Mouse (Mus musculus): ENCODE results near the gene Ccng2.

Ccng2 gene

DNA sequence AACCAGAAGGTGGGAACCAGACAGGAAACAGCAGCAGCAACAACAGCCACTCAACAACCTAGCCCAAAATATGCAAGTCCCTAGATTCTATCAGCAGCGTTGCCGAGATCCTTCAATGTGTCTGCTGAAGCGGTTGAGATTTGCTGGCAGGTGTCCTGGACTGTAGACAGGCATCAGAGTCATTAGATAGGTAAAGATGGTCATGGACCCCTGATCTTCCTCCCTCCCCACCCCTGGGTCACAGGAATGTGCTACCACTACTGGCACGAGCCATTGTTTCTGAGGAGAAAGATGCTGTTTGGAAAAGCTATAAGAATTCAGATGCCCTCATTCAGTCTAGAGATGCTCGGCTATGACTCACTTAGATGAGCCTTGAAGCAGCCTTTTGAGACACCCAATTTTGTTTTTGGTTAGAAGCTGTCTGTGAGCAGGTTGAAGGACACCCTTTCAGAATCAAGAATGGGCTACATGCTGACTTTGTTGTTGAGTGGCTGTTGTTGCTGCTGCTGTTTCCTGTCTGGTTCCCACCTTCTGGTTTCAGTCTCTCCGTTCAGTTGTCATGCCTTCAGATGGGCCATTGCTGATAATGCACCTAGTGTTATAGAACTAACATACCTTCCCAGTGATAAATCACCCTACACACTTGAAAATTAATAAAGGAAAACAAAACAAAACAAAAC, 3.5 kb upstream of the Ccng2 start:
- peak; percentile 23 to 39 for DNase-seq (ENCODE audit: low spot score in 2 of 2)

DNA sequence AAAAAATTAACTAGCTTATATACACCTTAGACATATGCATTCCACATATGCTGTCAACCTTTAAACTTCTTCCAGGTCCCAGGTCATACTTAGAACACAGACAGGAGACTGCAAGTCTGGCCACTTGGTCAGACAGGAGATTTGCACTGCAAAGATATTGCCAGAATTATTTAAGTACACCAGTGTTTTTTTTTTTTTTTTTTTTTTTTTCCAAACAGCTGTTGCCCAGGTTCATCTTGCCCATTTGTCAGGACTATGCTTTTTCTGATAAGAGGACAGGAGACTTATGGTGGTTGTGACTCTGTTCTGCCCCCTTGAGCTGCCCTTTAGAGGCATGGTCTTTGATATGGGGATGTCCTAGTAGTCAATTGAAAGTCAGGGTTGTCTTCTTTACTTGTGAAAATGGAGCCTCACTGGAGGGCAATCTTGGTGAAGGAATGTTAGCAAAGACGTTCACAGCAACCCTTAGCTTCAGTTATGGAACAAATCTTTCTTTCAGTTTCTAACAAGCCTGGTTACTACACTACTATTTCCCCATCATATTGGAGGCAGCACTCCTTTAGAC, 2.8 kb upstream of the Ccng2 start:
- no peak for DNase-seq (ENCODE audit: low spot score in 2 of 2)

DNA sequence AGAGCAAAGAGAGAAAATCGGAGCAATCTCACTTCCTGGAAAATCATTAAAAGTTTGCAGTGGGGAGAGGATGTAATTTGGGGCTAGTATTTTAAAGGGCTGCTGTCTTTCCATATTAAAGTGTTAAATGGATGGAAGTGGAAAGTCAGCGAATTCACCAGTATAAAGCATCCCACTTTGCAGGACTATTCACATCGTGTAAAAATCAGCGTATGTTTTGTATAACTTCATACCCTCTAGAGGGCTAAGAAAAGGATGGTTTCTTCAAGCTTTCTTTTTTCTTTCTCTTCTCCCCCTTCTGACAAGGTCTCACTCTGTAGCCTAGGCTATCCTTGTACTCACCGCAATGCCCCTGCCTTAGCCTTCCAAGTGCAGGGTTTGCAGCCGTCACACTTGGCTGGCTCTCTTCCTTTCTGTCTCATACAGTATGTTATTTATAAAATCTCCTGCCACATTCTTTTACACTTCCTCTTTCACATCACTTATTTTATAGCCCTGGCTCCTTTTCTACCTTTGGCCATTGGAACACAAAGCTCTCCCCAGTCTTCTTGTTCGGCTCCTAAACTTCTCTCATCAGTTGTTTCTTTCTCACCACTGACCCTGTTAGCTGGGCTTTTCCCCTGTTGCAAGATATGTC, 1.8 kb upstream of the Ccng2 start:
- DNase-seq (ENCODE audit: low spot score in 2 of 2) = peak; percentile 11 to 72

DNA sequence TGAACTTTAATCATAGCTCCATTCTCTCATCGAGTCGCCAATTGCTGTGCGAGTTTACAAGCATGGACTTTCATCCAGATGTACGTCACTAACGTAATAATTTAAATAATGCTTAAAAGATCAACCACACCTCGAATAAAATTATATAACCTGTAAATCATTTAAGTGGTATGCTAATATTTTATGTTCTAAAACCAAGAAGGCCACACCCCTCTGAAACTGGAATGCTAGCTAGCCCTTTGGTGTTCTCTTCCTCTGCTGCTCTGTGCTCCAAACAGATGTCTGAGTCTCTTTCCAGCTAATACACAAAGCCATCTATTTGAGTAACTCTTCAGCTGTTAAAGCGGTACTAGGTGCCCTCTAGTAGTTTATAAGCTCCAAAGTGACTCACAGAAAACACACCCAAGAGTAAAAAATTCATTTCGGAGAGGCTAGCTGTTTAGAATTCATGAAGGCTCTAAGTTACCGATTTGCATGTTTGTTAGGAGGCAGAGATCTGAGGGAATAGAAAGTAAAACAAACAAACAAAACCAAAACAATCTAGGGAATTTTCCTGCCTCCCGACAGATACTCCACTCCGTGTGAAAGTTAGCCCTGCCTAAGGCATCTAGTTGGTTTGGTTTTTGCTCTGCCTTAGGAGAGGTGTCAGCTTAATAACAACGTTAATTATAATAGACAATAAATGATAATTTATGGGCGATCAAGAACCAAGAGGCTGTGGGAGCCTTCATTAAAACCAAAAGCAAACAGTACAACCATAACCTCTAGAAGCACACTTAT, 1.1 kb upstream of the Ccng2 start:
- peak in 1 of 2 experiments; percentile 5 for DNase-seq (ENCODE audit: low spot score in 2 of 2)

DNA sequence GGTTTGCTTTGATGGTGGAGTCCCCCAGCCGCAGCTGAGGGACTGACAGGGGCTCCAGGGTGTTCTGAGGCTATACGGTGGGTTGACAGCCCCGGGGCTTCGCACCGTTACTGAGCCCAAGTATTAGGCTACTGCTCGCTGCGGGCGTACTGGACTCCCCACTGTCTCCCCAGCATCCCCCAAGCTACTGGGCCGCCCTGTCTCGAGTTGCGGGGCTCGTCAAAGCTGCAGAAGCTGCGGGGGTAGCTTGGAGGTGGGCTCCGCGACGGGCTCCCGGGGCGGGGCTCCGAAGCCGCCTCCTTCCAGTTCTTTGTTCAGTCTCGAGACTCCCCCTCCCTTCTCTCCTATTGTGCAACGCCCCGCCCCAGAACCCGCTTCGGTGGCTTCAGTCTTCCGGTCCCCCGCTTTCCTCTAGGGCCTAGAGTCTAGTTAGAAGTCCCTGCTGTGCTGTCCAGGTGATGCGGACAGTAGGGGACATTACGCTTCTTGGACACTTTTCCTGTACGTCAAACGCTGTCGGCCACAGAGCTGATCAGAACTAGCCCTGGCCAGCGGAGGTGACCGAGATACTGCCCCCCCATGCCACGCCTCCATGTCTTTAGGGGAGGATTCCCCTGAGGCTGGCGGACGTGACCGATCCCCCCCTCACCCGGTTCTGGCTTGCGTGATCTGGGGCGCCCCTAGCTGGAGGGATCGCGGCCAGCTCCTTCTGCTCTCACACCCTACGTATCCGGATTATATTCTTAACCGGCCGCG, 972 bp downstream of the Ccng2 start:
- peak; percentile 89 to 91 for DNase-seq (ENCODE audit: low spot score in 2 of 2)

DNA sequence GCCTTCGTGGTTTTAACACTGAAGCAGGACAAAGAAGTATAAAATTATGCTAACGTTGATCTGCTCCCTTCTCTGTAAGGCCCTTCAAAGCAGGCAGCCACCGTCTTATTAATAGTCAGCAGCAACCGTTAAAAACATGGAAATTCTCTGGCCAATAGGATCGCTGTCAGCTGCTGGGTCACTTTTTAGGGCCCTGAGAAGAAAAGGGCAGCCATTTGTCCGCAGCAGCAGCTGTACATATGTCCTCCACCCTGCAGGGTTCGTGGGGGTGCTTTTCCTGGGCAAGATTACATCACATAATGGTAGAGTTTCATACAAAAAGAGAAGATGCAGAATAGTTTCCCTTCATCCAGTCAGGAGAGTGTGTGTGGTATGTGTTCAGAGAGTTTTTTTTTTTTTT, 3.0 kb downstream of the Ccng2 start:
- no peak for DNase-seq (ENCODE audit: low spot score in 2 of 2)

DNA sequence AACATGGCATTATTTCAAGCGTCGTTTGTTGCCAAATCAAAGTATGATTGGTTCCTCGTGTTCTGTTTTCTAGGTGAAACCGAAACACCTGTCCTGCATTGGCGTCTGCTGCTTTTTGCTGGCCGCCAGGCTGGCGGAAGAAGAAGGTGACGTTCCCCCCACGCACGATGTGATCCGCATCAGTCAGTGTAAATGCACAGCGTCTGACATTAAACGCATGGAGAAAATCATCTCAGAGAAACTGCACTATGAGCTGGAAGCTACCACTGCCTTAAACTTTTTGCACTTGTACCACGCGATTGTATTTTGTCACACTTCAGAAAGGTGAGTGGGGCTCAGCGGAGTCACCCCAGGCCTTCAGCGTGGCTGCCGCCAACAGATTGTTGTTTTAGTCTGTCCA, 3.7 kb downstream of the Ccng2 start:
- DNase-seq (ENCODE audit: low spot score in 2 of 2) = no peak

DNA sequence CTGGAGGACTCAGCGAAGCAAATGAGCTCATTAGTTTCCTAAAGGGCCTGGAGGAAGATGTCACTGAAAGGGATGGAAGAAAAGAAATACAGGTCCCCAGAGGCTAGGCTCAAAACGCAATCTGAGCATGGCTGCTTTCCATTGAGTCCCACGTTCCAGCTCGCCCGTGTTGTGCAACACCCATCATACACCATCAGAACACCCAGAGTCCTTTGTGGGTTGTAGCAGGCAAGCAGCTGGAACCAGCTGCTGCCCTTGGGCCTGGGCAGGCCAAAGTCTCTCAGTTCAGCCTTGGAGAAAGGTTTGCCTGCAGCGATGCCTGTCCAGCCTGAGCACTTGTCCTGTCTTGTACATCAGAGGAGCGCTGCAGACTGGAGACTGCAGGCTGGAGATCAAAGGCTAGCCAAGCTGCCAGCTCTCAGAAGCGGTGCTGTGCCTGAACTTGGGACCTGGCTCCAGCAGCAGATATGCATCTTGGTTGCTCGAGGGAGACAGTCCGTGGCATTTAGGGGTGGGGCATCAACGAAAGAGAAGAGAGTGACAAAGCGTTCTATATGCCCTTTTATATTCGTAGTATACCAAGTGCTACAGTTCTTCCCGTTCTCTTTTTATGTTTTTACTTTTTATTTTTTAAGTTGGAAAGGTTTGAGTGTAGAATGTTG, 15.5 kb downstream of the Ccng2 start:
- no peak for DNase-seq (ENCODE audit: low spot score in 2 of 2)

DNA sequence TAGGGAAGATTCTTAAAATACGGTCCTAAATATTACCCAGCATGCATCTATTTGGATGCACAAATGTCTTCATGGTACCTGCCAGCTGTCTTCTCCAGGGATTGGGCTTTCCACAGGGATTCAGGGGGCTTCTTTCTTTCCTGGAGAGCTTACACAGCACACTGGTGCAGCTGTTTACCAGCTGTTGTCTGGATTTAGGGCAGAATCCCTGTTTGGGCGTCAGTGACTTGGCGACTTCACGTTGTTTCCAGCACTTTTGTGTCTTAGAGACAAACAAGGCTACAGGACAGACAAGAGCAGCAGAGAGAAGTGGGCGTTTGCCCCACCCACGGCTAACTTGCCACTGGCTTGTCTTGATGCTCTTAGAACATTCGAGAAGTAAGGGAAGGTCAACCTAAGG, 16.1 kb downstream of the Ccng2 start:
- no peak for DNase-seq (ENCODE audit: low spot score in 2 of 2)

DNA sequence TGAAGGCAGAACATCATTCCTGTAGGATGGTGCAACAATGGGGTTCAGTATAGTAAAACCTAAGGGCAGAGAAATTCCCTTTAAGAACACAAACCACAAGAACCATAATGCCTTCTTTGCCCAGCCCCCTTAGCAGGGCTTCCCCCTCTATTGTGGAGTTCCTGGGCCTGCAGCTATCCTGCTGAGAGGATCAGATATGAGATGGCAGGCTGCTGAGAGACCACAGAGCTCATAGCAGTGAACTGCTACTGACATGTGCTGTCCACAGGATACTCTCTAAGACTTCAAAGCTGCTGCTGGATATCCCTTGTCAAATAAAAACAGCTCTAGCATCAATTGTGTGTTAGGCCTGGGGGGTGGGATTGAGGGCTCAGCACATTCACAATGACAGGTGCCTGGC, 21.5 kb downstream of the Ccng2 start:
- DNase-seq (ENCODE audit: low spot score in 2 of 2) = no peak

DNA sequence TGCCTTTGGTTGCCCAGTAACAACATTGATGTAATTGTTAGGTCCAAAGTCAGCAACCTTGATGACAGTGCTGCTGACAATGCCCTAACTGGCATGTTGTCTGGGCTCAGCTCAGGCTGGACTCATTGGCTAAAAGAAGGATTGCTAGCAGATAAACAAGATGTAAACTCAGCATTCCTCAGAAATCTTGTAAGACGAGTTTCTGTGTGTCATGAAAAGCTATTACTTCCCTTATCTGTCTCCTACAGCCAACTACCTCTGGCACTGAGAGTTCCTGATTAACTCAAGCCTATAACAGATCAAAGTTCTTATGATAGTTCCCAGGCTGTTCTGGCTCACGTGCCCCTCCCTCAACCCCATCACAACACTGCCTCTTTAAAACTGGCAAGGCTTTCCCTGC, 23.2 kb downstream of the Ccng2 start:
- DNase-seq (ENCODE audit: low spot score in 2 of 2) = no peak

DNA sequence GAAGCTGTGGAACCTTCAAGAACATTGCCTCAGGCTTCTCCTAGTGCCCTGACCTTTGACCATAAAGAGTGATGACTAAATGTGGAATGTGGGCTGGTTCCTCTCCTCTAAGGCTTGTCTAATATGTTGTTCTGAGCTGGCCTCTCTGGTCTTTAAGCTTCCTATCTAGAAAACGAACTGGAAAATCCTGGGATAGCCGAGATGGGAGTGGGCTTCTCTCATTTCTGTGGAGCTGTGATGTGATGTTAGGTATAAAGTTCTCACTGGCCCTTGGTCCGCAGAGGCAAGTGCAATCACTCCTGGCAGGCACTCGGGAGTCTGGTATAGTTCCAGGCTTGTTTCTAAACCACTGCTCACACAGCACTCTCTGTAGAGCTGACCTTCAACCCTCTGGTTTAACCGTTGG, 29.3 kb downstream of the Ccng2 start:
- DNase-seq (ENCODE audit: low spot score in 2 of 2) = no peak

DNA sequence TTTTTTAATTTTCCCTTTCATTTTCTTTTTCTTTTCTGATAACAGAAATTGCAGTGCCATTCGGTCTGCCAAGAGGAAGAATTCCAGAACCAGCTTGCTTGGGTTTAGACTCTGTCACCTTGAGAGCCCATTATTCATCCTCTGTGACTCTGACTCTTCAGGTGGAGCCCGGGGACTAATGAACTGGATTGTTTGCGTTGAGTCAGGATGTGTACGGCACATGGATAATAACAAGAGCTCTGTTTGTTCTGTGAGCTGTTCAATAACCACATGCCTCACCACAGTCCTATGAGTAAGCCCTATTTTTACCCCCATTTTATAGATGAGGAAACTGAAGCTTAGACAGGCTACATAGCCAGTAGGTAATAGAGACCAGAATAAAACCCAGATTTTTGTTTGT, 29.7 kb downstream of the Ccng2 start:
- DNase-seq (ENCODE audit: low spot score in 2 of 2) = no peak

DNA sequence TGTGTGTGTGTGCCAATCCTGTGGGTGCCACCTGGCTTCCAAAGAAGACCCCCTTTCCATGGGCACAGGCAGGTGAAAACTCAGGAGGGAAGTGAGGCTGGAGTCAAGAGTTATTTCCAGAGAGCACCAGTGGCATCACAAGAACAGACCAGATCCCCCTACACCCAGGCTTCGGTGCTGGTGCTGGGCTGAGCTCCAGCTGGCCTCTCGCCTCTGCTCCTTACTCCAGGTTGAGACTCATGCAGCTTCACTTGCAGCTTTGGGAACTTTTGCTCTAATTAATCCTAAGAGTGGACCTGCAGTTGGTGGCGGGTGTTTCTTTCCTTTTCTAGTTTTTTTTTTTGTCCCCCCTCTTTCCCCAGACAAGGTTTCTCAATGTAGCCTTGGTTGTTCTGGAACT, 30.3 kb downstream of the Ccng2 start:
- no peak for DNase-seq (ENCODE audit: low spot score in 2 of 2)

DNA sequence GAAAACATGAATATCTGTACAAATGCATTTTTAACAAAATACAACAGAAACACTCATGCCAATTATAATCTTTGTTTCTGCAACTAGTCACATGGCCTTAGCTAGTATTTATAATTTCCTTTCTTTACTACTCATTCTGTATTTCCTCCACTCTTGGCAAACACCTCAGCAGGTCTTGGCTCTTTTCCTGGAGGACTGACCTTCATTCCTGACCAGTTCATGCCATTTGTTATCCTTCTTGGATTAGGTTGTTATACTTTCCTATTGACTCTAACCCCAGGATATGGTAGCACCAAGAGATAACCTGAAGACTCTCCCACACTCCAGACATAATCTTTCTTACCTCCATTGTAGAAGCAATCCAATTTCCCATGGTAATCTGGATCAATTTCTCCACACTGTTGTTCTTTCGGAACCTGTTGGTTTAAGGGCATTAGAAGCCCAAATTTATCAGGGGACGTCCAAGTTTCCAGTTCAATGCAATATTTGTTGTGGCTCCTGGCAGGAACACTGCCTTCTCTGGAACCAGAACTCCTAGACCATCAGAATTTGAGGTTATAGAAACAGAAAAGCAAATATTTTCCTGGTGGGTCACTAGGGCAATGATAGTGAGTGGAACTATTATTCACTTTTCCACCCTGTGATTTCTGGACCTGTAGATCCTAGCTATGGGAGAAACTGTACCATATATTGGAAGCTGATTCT, 38.2 kb downstream of the Ccng2 start:
- no peak for DNase-seq (ENCODE audit: low spot score in 2 of 2)

DNA sequence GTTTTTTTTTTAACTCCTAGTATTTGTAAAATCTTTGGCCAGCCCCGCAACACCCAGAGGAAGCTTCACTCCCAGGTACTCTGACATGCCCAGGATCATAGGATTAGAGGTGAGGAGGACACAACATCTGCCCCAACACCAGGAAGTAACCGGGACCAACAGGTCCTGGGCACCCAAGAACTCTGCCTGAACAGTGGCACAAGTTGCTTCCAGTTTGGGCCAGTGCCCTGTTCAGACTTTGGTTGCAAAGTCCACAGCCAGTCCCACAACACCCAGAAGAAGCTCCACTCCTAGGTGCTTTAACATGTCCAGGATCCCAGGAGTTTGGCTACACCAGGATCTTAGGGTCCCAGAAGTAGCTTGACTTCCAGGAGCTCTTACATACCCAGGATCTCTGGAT, 41.9 kb downstream of the Ccng2 start:
- no peak for DNase-seq (ENCODE audit: low spot score in 2 of 2)

DNA sequence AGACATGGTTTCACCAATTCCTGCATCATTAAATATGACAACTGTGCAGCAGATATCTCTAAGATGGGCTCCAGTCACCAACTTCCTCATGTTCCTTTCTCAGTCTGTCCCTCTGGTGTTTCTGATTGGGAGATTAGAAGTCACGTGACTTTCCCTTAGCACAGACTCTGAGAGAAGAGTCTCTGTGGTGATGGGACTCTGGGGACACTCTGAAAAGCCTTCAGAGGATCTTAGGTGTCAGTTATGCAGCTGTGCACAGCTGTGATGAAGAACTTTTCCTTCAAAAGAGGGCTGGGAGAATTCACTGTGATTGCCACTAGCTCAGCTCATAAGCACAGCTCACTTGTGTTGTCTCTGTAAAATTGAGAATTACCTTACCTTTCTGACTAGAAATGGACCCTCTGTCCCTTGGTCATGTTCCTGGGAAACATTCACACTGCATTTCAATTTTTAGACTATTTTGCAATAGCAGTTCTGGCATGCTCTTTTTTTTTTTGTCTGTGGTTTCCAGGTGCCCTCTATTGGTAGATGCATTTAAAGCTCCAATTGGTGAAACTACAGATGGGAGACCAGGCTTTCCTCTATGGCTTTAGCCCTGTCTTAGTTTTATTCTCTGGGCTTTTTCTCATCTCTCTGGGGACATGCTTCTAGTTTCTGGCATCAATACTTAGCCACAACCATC, 56.4 kb downstream of the Ccng2 start:
- peak in 1 of 2 experiments; percentile 5 for DNase-seq (ENCODE audit: low spot score in 2 of 2)

Data from natural killer cell, adult 2 months (primary cell).